Mouse (Mus musculus) Muller cell, postnatal 12 days (primary cell): ENCODE measurements around the gene Rad9a.

Experiments used
- DNase-seq: peaks from one replicate; pipeline ENCODE4 v3.0.0-alpha.2; 2015; ENCODE audit errors: inconsistent ontology term

Rad9a gene

DNA sequence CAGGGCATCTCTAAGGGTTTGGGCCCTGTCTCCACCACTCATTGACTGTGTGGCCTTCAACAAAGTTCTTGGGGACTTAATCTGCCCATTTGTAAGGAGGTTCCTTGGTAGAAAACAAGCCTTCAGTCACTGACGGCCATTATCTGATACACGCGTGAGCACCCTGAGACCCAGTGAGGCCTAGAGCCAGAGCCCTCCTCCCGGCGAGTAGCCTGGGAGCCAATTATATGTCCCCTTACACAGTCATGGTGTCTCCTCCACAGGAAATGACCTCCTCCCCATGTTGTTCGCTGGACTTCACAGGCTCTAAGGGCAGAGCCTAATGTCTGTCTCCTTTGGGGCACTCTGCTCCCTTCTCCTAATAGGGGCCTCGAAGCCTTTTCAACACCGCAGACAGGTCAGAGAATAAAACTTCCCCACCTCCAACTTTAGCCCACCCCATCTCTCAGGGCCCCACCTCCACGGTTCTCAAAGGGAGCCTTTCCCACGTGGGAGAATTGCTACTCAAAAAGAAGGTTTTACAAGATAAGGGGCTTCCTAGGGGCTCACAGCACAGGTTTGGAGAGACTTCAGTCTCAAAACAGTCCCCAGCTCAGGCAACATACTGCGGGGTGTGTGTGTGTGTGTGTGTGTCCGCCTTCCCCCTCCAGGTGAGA is 55.0 kb downstream of the Rad9a start:
- DNase-seq = no peak

DNA sequence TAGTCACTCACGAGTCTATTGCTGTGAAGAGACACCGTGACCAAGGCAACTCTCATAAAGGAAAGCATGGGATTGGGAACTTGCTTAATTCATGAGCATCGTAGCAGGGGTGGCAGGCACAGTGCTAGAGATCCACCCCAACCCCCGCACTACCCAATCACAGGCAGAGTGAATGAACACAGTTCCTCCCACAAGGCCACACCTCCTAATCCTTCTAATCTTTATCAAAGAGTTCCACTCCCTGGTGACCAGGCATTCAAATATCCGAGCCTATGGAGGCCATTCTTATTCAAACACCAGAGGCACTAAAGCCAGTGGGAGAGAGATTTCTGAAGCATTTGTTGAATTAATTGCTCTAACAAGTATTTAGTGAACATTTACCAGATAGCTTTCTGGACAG is 55.5 kb downstream of the Rad9a start:
- no peak for DNase-seq
